Mouse (Mus musculus) forebrain, embryonic 15.5 days (tissue): Measurements from ENCODE around the gene Clec4d. TPM values are rescaled to one million over a fixed set of nuclear protein-coding genes. Genes with fewer than 3 reads are reported as not detected.

Experiments
- polyA plus RNA-seq: library from polyadenylated mRNA; unstranded; fragments of >200 nt; fragmentation: Nextera tagmentation; extraction: Ambion mirVana; gene quantifications from 2 replicates; pipeline ENCODE4 v1.2.1, GENCODE M21; 2015

Gene Clec4d
- polyA plus RNA-seq, 1 experiment from 2014 or later: not detected

Other genes with a start within 250 kb of the Clec4d start
- gene Clec4b1, start 212.1 kb upstream of the Clec4d start, polyA plus RNA-seq: not detected in 2 replicates
- 0.81 and 1.0 TPM in 2 replicates for gene Clec4a2, start 155.7 kb upstream of the Clec4d start, polyA plus RNA-seq
- gene Clec4b2, start 89.2 kb upstream of the Clec4d start, polyA plus RNA-seq: not detected in 2 replicates
- gene Clec4n, start 32.3 kb upstream of the Clec4d start, polyA plus RNA-seq: 0.70 and 0.72 TPM in 2 replicates
- gene Clec4e, start 27.8 kb downstream of the Clec4d start, polyA plus RNA-seq: not detected in 2 replicates
- not detected in 2 replicates for gene Vmn2r19, start 46.2 kb downstream of the Clec4d start, polyA plus RNA-seq
- not detected in 2 replicates for gene Vmn2r20, start 156.0 kb downstream of the Clec4d start, polyA plus RNA-seq